Mouse (Mus musculus) spleen, adult 2 months (tissue): ENCODE results near the gene Gpr33.

Source experiments
- CTCF ChIP-seq: fragments of 200-500 bp; IDR thresholded peaks from 2 replicates; pipeline ENCODE4 v1.5.1; 2011; ENCODE audit warnings: mild to moderate bottlenecking, inconsistent platforms; ENCODE audit not compliant: insufficient read depth, insufficient read length, insufficient replicate concordance; ENCODE audit errors: extremely low read depth
- POLR2A ChIP-seq: fragments of 200-500 bp; IDR thresholded peaks from 2 replicates; pipeline ENCODE4 v1.6.1; 2011; ENCODE audit warnings: low read depth, low read length, inconsistent platforms

- TF ChIP-seq POLR2A (no peak), CTCF (no peak)
Observed at GRCm38 (mm10) chr12:52038352-52038751, 10.5 kb upstream of the Gpr33 start.
